Mouse (Mus musculus) heart, postnatal 10 days (tissue): ENCODE results near the gene Obscn. TPM values are rescaled to one million over a fixed set of nuclear protein-coding genes. Genes with fewer than 3 reads are reported as not detected.

ENCODE experiments used
- DNase-seq, 2 experiments: peaks; one replicate each; pipeline ENCODE4 v3.0.0; 2021
- intact Hi-C: fragments of 180-260 bp; cut with DNase I; formaldehyde crosslinking; loops from one replicate; pipeline ENCODE4 v1.15.1; 2025
- total RNA-seq, 2 experiments: library from RNA; stranded (reverse); gene quantifications; 2 replicates each; pipeline ENCODE4 v1.2.3; 2021

Obscn gene
- total RNA-seq, 2 experiments from 2014 or later = 427 to 465 TPM

DNA sequence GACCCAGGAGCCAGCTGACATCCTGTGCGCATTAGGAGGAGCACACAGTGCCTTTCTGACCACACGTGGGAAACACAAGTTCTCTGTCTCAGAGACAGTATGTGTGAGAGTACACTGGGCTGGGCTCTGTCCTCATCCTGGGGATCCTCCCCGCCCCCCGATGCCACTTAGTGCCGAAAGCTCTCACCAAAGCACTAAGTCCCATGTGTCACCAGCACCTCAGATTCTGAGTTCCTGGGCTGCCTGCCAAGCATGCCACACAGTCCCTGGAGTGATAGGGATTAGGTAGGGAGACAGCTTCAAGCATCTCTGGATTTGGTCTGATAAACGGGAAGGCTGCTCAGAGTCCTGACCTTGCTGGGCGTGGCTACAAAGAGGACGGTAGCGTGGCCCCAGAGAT, 145.4 kb downstream of the Obscn start:
- peak; percentile 67 to 75 for DNase-seq
- intact Hi-C loops = no loop called here

DNA sequence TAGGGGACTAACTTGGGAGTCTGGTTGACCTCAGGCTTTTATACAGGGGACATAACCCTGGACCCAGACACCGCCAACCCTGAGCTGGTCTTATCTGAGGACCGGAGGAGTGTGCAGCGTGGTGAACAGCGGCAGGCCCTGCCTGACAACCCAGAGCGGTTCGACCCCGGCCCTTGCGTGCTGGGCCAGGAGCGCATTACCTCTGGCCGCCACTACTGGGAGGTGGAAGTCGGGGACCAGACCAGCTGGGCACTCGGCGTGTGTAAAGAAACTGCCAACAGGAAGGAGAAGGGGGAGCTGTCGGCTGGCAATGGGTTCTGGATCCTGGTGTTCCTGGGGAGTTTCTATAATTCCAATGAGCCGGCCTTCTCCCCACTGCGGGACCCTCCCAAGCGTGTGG, 146.1 kb downstream of the Obscn start:
- DNase-seq = peak; percentile 35 to 40
- intact Hi-C loops = no loop called here

DNA sequence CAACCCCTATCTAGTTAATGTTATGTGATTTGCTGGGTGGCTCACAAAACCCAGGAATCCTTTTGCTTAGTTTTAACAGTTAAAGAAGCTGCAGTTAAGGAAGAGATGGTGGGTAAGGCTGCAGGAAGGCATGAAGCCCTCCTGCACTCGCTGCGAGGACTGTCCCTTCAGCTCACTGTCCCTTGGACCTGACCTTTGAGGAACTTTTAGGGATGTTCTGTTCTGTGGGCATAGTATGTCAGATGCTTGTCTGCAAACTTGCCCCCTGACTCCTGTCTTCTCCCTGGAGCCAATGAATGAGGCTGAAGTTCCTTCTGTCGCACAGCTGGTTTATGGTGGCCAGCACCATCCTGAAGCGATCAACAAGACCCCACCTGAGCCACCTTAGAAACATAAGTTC, 147.0 kb downstream of the Obscn start:
- intact Hi-C loops = no loop called here
- no peak for DNase-seq

DNA sequence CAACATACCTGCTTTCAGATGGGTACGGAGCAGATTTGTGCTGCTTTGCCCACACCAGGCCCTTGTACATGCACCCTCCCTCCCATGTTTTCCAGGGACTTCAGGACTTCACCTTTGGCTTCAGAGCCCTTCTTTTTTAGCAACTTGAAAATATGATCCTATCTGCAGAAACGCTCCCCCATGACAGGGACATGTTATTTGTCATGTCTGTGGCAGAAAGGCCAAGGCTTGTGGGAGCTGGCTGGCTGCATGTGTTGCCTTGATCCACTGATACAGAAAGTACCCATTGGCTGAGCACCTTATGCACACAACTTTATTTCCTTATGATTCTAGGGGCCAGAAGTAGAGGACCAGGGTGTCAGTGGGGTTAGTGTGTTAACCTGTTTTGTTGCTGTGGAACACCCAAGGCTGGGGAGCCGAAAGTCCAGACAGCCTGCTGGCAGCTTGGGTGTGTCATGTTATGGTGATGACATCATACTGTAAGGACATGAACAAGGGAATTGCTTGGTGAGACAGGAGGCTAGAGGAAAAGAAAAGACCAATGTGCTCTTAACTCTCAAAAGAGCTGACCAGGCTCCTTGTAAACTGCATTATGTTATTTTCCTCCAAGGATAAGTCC, 150.8 kb downstream of the Obscn start:
- peak; percentile 20 to 23 for DNase-seq
- intact Hi-C loops = no loop called here

DNA sequence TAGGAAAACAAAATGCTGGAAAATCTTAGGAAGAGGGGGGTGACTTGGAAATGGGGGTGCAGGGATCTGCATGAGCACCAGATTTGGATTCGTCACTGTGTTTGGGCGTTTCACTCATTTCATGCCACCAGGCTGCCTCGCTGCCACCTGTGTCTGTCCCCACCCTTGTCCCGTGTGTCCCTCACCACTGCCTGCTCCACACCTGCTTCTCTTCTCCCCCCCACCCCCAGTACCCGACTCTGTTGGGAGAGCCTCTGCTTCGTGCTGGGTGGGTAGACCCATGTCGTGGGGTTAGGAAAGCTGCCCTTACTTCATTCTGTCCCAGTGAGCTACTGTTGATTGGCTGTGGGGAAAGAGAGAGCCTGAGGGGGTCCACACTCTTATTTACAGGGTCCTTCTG, 151.5 kb downstream of the Obscn start:
- intact Hi-C loops = no loop called here
- DNase-seq = no peak

DNA sequence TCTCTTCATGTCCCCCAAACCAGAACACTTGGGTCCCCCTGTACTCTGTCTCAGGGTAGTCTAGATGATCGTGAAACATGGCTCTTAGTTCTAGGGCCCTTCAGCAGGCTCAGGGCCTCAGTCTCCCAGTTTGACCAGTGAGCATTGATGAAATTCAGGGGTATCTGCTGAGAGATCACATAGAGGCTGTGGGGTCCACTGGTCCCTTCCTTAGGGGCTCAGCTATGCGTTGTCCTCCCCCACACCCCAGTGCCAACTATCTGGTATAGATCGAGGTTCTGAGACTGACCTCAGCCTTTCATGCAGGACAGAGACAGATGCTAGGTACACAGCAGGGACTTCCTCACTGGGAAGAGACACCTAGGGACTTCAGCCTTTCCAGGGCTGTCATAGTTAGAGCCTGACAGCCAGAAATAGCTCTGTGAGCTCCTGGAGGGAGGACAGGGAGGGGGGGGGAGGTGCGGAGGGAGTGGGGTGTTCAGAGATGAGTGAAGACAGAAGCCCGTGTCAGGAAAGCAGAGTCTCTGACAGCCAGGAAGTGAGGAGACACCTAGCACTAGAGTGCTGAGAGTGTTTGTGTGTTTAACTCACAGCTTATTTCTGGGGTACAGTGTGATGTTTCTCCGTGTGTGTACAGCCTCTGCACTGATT, 152.4 kb downstream of the Obscn start:
- DNase-seq = peak; percentile 28 to 37
- intact Hi-C loops = no loop called here

DNA sequence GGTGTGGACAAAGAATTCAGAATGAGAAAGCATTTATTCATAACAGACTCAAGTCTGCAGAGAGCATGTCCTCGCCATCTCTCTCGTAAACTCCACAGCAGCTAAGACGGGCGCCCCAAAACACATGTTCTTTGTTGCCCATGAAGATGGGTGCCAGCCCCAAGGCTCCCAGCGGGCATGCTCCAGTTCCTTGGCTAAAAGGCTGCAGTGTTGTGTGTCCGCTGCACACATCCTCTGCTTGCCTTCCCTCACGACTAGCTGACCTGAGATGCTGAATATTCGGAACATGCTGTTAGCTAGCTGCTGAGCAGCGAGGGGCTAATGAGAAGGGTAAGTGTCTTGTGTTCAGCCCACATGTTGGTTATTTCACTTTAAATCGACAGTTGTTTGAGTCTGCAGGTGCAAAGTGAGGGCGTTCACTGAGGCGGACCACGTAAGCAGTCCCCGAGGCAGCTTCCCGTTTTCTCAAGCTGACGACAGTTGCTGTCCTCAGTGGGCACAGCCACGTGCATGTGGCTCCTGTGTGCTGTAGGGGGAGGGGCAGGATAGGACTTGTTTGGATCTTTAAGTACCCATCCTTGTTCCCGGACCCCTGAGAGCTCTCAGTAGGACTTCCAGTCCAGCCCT, 153.6 kb downstream of the Obscn start:
- peak in 1 of 2 experiments; percentile 12 for DNase-seq
- intact Hi-C loops = no loop called here

DNA sequence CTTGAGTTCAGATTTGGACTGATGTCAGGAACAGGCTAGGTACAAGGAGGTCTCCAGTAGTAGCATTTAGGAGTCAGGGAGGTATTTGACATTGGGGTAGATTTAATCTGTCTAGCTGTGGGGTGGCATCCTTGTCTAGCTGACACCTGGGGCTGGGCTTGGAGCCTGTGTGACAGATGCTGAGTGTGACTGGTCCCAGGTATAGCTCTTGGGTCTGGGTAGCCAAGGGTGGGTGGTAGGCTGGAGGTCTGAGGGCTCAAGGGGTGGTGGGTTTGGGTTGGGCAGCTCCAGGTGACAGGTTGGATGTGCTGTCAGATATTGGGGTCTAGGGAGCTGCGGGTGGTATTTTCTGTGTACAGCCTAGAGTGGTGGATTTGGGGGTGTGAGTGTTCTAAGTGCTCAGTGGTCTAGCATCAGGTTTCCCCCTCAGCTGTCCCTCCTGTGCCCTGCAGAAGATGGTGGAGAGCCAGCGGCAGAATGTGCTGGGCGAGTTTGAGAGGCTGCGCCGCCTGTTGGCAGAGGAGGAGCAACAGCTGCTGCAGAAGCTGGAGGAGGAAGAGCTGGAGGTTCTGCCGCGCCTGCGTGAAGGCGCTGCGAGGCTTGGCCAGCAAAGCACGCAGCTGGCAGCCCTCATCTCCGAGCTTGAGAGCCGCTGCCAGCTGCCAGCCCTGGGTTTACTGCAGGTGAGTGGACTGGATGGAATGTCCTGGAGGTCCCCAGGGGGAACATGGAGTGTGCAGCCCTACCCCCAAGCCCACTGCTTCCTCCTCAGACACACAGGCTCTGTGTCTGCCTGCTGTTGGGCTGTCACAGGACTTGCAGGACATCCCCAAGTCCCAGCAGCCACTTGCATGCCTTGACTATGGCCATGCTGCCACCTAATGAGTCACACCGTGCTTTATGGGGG, 154.4 kb downstream of the Obscn start:
- intact Hi-C loops = no loop called here
- DNase-seq = peak; percentile 85 to 87

DNA sequence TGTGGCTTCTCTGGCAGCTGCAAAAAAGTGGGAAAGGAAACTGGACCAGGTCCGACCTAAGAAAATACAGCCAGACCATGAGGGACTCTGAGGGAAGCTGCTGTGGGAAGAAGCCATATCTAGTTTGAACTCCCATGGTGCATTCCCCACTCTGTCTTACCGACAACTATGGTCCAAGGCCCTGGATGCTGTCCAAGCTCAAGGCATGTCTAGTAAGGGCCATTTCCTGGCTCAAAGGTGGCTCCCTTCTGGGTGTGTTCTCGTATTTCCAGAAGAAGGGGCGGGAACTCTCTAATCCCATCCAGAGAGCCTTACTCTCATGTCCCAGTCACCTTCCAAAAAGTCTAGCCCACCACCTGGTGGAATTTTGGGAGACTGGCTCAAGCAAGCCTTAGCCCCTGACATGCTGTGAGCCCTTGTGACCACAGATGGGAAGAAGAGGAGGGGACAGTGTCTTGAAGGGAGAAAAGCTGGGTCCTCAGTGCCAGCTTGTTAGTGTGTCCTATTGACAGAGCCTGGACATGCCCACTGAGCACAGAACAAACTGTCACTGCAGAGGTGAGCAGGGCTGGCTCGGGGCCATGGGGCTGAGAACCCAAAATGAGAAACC, 155.7 kb downstream of the Obscn start:
- DNase-seq = no peak
- intact Hi-C loops = no loop called here

DNA sequence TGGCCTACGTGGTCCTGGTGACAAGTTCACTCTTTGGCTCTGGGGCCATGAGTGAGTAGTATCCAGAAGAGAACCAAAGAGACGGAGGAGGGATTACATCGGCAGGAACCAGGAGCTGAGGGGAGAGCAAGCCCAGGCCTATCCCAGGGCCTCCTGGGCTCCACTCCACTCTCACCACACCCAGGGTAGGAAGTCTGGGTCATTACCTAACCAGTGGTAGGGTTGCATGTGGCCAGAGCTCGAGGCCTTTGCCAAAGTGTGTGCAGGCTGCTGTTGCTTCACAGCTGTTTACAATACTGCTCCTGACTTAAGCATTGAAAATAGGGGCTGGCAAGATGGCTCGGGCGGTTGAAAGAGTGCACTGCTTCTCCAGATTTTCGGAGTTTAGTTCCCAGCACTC, 156.5 kb downstream of the Obscn start:
- intact Hi-C loops = loop anchor here (2.0 kb wide), 1 partner anchor 15 kb away; no protein-coding TSS in a partner anchor
- no peak for DNase-seq

DNA sequence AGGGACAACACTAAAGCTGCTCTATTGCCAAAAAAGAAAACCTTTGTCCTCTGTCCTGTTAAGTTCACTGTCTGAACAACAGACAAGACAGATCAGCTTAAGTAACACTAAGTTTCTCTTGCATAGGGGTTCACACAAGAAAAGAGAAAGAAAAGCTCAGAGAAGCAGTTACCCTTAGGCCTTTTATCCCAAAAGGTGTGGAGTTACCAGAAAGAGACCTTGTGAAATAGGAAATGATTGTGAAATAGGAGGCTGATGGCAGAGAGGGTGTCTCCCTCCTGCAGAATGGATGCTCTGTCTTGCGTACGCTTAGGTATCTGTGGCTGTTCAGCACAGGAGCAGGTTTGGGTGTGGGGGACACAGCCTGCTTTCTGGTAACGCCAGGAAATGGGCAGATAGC, 157.0 kb downstream of the Obscn start:
- intact Hi-C loops = loop anchor here (2.0 kb wide), 1 partner anchor 16 kb away; no protein-coding TSS in a partner anchor
- DNase-seq = no peak

DNA sequence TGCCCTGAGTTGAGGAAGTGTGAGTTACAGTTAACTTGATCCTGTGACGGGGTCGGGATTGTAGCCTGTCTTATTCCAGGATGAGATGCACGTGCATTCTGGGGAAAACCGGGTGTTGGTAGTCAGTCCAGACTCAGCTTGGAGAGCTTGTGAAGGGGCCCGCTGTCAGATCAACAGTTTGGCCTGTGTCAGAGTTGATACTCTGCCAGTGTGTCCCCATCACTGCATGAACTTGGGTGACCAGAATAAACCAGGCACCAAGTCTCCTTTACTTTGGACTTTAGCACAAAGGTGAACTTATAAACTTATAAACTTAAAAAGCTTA, 157.5 kb downstream of the Obscn start:
- DNase-seq = peak in 1 of 2 experiments; percentile 23
- intact Hi-C loops = loop anchor here (2.0 kb wide), 1 partner anchor 16 kb away; no protein-coding TSS in a partner anchor

DNA sequence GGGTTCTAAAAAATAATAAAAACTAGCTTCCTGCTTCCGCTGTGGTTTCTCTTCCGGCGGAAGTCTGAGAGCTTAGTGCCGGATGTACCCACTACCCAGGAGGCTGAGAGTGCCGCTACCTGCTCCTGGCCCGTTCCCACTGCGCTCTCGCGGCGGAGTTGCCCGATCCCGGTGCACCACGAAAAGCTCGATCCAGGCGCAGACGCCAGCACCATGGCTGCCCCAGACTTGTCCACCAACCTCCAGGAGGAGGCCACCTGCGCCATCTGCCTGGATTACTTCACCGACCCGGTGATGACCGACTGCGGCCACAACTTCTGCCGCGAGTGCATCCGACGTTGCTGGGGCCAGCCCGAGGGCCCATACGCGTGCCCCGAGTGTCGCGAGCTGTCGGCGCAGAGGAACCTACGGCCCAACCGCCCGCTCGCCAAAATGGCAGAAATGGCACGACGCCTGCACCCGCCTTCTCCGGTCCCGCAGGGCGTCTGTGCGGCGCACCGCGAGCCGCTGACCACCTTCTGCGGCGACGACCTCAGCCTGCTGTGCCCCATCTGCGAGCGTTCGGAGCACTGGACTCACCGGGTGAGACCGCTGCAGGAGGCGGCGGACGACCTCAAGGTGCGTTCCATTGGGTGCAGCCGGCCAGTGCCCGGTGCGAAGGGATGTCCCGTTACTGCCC, 158.0 kb downstream of the Obscn start, which contains the start of gene Trim11:
TSS of gene Trim11 (plus strand) at position 67 of the 679 bp plus-strand sequence.
- DNase-seq = peak; percentile 66 to 80
- intact Hi-C loops = loop anchor here (2.0 kb wide), 1 partner anchor 17 kb away; no protein-coding TSS in a partner anchor

DNA sequence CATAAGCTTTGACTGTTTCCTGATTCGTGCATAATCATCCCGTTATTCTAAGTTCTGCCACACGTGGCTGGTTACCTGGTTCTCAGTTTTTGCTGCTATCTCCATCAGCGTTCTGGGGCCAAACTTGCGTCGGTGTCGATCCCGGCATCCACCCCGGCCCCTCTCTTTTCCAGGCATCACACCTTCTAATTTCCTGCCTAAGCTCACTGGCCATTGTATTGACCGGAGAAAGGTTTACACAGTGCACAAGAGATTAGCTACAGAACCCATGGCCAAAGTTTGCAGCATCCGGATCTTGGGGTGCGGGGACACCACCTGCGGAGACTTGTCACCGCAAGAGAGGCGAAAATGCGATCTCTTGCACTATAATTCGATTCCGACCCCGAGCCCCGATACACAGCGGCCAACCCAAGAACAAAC, 158.6 kb downstream of the Obscn start:
- intact Hi-C loops = loop anchor here (2.0 kb wide), 1 partner anchor 17 kb away; no protein-coding TSS in a partner anchor
- no peak for DNase-seq

DNA sequence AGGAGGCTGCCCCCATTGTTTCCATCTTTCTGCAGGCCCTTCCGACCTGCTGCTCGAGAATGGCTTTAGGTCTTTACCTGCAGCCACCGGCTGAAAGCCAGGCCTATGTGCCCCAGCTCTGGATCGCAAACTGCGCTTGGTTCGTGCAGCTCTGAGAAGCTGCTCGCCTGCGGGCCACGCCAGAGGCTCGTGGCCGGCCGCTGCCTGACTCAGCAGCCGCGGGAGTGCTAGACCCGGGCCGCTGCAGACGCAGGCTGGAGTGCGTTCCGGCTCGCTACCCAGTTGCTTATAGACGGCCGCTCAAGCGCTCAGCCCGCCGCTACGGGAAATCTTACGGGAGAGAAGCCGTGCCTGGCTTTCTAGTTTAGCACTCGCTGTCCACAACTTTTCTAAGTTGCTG, 159.1 kb downstream of the Obscn start:
- intact Hi-C loops = no loop called here
- no peak for DNase-seq

DNA sequence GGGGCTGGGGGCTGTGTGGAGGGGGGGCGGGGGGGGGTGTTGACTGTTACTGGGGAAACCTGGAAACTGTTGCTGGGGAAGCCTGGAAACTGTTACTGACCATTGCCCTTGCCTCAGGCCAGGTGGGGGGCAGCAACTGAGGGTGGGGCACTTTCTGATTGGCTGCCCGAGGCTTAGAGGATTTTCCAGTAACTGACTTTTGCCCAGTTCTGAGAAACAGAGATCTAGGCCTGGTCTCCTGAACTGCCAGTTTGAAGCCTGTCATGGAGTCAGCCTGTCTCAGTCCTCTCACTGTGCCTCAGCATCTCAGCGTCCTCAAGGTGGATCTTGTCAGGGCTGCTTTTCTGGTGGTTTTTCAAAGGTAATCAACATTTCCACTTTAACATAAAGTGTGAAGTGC, 161.8 kb downstream of the Obscn start:
- intact Hi-C loops = no loop called here
- DNase-seq = no peak

DNA sequence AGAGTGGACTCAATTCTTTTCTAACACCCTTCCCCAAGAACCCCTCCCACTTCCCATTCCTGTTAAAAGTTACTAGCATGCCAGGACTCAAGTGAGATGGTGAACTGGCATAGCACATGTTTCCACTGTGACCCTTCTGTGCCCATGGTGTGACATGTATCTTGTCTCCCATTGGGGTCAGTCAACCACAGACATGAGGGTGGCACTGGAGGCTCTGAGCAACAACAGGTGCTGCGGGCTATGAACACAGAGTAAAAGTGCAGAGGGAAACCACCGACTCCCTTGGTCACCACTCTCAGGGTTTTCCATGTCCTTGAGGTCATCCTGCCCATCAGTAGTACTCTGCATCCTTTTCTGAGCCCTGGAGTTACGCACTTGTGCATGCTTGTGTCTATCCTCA, 164.4 kb downstream of the Obscn start:
- no peak for DNase-seq
- intact Hi-C loops = no loop called here

DNA sequence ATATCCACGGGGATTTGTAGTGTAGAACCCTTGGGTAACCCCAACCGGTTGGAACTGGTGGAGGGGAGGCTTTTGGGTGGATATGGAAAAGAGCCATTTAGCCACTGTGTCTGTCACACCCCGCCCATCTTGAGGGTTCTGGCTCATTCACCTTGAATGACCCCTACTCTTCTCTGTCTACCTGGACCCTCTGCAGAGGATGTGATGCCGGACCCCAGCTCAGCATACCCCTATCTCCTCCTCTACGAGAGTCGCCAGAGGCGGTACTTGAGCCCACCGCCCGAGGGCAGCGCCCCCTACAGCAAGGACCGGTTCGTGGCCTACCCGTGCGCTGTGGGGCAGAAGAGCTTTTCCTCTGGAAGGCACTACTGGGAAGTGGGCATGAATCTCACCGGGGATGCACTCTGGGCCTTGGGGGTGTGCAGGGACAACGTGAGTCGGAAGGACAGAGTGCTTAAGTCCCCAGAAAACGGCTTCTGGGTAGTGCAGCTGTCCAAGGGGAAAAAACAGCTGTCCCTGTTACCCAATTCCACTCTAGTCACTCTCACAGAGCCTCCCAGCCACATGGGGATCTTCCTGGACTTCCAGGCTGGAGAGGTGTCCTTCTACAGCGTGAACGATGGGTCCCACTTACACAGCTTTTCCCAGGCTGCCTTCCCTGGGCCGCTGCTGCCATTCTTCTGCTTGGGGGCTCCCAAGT, 165.2 kb downstream of the Obscn start:
- DNase-seq = no peak
- intact Hi-C loops = no loop called here

DNA sequence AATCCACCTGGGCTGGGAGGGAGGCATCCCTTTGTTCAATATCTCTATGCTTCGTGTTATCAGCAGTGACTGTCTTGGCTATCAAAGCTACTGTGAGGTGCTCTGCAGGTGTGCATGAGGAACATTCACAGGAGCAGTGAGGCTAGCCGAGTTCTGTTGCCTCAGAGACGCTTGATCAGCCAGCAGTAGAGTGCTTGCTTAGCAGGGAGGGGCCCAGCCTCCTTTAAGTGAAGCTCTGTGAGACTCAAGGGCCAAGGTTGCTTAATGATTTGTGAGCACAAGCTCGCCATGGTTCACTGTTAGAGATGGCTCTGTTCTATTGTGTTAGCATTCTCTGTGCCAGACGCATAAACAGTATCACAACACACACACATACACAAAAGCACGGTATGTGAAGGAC, 166.5 kb downstream of the Obscn start:
- intact Hi-C loops = loop anchor here (10.0 kb wide), 1 partner anchor 215 kb away; the partner anchor contains the start of gene Gjc2
- DNase-seq = no peak
